In the genomic region with DNA sequence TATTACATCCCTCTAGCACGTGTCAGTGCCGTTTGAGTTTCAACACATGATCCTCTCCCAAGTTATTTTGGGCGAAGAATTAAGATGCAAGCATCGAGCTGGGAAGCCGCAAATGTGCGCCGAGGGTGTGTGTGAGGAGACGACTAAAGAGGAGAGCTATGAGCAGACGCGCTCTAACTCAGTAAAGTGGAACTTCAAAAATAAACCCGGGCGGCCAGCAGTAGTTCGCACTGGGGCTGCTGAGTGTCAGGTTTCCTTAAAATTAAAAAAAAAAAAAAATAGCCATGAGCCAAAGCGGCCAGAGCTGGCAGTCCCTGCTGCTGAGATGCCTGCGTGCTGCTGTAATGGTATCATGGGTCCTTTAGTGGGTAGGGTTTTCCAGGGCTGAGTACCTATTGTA, we compare ENCODE assay signal across 8 mouse cellular contexts.
DNase-seq lines count a peak whose midpoint lies in the region; ATAC-seq and TF ChIP-seq lines count a peak whose summit lies in the region.
"Had no signal": no experiment of that assay in that cellular context is flagged by ENCODE, and none has a peak within 500 bp of the region (broad histone marks: within the 10 kb centered on the region; RNA-seq: fewer than 3 reads in every experiment).

No protein-coding gene starts in this region.

- H3K4me3 ChIP-seq in lung, embryonic 15.5 days, result no peak overlapping the region
- H3K4me3 ChIP-seq in left cerebral cortex, adult 2 months, result no peak overlapping the region

- H3K9me3 ChIP-seq in lung, embryonic 15.5 days, result no peaks in the 10 kb centered on the region

- no peak overlapping the region for H3K4me2 ChIP-seq in lung, embryonic 15.5 days

- intact Hi-C loops in left cerebral cortex, adult 2 months (cut with DNase I), result loop anchor here (2.0 to 5.0 kb wide), 3 partner anchors 83 to 115 kb away; a partner anchor contains a TSS

- TF ChIP-seq CTCF in left cerebral cortex, adult 2 months (IDR thresholded peaks at IDR 0.05), result no peak

- H3K9ac ChIP-seq in lung, embryonic 15.5 days, result no peak overlapping the region

- H3K4me1 ChIP-seq in lung, embryonic 15.5 days, result peaks cover 50% of the 10 kb centered on the region

- peak overlapping the region; percentile 87 for H3K27ac ChIP-seq in lung, embryonic 15.5 days
- peak overlapping the region; percentile 86 for H3K27ac ChIP-seq in left cerebral cortex, adult 2 months

- H3K27me3 ChIP-seq in lung, embryonic 15.5 days, result no peaks in the 10 kb centered on the region

- WGBS in lung, embryonic 15.5 days, result 35% methylated on average over 15 of the region's 15 CpGs

- DNase-seq in lung, postnatal 25 days (ENCODE audit: low spot score), result no peak
- DNase-seq in frontal cortex, postnatal 14 days (ENCODE audit: low spot score in 2 of 2), result peak; percentile 72 to 82
- DNase-seq in left cerebral cortex, adult 2 months (ENCODE audit: extremely low spot score in 1 of 2, low spot score in 2 of 2), result peak; percentile 68 to 70
- peak; percentile 49 for DNase-seq in skeletal muscle tissue, adult 2 months (ENCODE audit: low read depth, low spot score)
- DNase-seq in ovary, postnatal 10 days (ENCODE audit: low spot score), result no peak
- no peak for DNase-seq in spleen, postnatal 14 days (ENCODE audit: low spot score in 2 of 2)
- DNase-seq: layer of hippocampus, postnatal 36 days had no signal

- peaks cover 7% of the 10 kb centered on the region; the same call in 1 of the 2 replicates for H3K36me3 ChIP-seq in lung, embryonic 15.5 days

- 0 out of 2 replicates have a peak, but pooled peaks have one; percentile 16 for ATAC-seq in lung, embryonic 15.5 days (ENCODE audit: borderline replicate concordance, extremely low read depth, low FRiP score, low TSS enrichment)

Comparison
In these comparisons a context has a peak if more than half of its experiments do, and no peak if none do; other contexts are left out.
1. DNase-seq: peak in frontal cortex, postnatal 14 days (2 of 2), left cerebral cortex, adult 2 months (2 of 2) and skeletal muscle tissue, adult 2 months (single experiment); none in lung, postnatal 25 days (single experiment), ovary, postnatal 10 days (single experiment) and spleen, postnatal 14 days (0 of 2).